Mouse (Mus musculus) heart, postnatal 0 days (tissue): ENCODE measurements around the gene Rln3.

ENCODE experiments used
- CTCF ChIP-seq: IDR thresholded peaks from 2 replicates; pipeline ENCODE4 v1.5.1; 2016; ENCODE audit warnings: antibody characterized with exemption, control low read depth, low read depth
- EP300 ChIP-seq: IDR thresholded peaks from 2 replicates; pipeline ENCODE4 v1.6.1; 2016; ENCODE audit warnings: antibody characterized with exemption, low read depth

- TF ChIP-seq CTCF (no peak), EP300 (no peak)
Observed at GRCm38 (mm10) chr8:84021569-84021968, 23.2 kb downstream of the Rln3 start.
